In the genomic region with DNA sequence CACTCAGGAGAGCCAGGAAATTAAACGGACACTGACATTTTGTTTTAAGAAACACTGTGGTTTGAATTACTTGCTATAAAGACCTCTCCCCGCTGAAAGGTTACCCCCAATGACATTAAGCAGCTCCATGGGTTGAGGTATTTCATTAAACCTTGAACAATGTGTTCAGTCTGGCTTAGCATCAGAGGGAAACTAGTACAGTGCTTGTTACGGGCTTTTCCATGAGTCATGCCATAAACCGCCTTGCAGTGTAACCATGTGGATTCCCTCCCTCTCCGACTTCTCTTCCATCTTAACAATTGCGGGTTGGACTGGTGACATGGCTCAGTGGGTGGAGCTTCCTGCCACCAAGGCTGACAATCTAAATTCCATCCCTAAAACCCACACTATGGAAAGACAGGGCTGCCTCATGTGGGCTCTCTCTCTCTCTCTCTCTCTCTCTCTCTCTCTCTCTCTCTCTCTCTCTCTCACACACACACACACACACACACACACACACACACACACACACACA, we compare ENCODE assay signal across 25 mouse cellular contexts.
A peak's percentile ranks its signal among the peaks of the same experiment; 100 is the strongest.
DNase-seq lines count a peak whose midpoint lies in the region; ATAC-seq and TF ChIP-seq lines count a peak whose summit lies in the region.
"Had no signal": no experiment of that assay in that cellular context is flagged by ENCODE, and none has a peak within 500 bp of the region (broad histone marks: within the 10 kb centered on the region; RNA-seq: fewer than 3 reads in every experiment).

No protein-coding gene starts in this region.

- no peak for TF ChIP-seq CTCF in kidney, adult 2 months (conservative IDR thresholded peaks at IDR 0.05; ENCODE audit: insufficient read depth, insufficient read length, low read depth, low read length)

- peak; percentile 65; the same call in 1 of the 2 replicates for ATAC-seq in limb, embryonic 15.5 days (ENCODE audit: insufficient number of reproducible peaks, low FRiP score, low TSS enrichment, low read depth)
- ATAC-seq: activated CD4-positive, CD25-positive, alpha-beta regulatory T cell, adult 4 months; forebrain, embryonic 16.5 days; hindbrain, embryonic 16.5 days; inflammation-experienced regulatory T-cells, adult 6 months; intestine, postnatal 0 days had no signal

- no peak for TF ChIP-seq POLR2A in kidney, adult 2 months (IDR thresholded peaks at IDR 0.05; ENCODE audit: low read depth, low read length)

- WGBS in limb, embryonic 15.5 days, result 38% methylated on average over 6 of the region's 6 CpGs
- WGBS in kidney, adult 2 months, result 61% methylated on average over 6 of the region's 6 CpGs

- peak overlapping the region; percentile 67 for H3K27ac ChIP-seq in limb, embryonic 15.5 days
- H3K27ac ChIP-seq in kidney, adult 2 months (ENCODE audit: insufficient read depth, low read depth, low read length), result no peak overlapping the region
- H3K27ac ChIP-seq: embryonic facial prominence, embryonic 12.5 days; forebrain, embryonic 12.5 days; heart, embryonic 10.5 days; hindbrain, embryonic 12.5 days had no signal

- no peak overlapping the region for H3K4me2 ChIP-seq in limb, embryonic 15.5 days
- H3K4me2 ChIP-seq: embryonic facial prominence, embryonic 12.5 days; forebrain, embryonic 12.5 days; hindbrain, embryonic 12.5 days had no signal

- H3K36me3 ChIP-seq in limb, embryonic 15.5 days, result no peaks in the 10 kb centered on the region
- no peaks in the 10 kb centered on the region for H3K36me3 ChIP-seq in kidney, adult 2 months (ENCODE audit: control insufficient read depth, insufficient read depth, low read length)
- H3K36me3 ChIP-seq: embryonic facial prominence, embryonic 12.5 days; forebrain, embryonic 12.5 days; heart, embryonic 10.5 days; hindbrain, embryonic 12.5 days had no signal

- H3K4me3 ChIP-seq in limb, embryonic 15.5 days, result no peak overlapping the region
- H3K4me3 ChIP-seq in kidney, adult 2 months (ENCODE audit: insufficient read depth, low read depth, low read length), result no peak overlapping the region
- H3K4me3 ChIP-seq: embryonic facial prominence, embryonic 12.5 days; forebrain, embryonic 12.5 days; heart, embryonic 10.5 days; hindbrain, embryonic 12.5 days had no signal

- H3K9me3 ChIP-seq in limb, embryonic 15.5 days, result no peaks in the 10 kb centered on the region
- H3K9me3 ChIP-seq: embryonic facial prominence, embryonic 12.5 days; heart, embryonic 10.5 days had no signal

- H3K4me1 ChIP-seq in limb, embryonic 15.5 days, result peaks cover 3% of the 10 kb centered on the region; the same call in 1 of the 2 replicates
- no peaks in the 10 kb centered on the region for H3K4me1 ChIP-seq in kidney, adult 2 months (ENCODE audit: control insufficient read depth, insufficient read depth, low read length)
- H3K4me1 ChIP-seq: embryonic facial prominence, embryonic 12.5 days; heart, embryonic 10.5 days; hindbrain, embryonic 12.5 days had no signal

- no peak overlapping the region for H3K9ac ChIP-seq in limb, embryonic 15.5 days
- H3K9ac ChIP-seq: embryonic facial prominence, embryonic 12.5 days; forebrain, embryonic 12.5 days; hindbrain, embryonic 12.5 days had no signal

- DNase-seq in adrenal gland, adult (ENCODE audit: inconsistent age in 2 of 2, low spot score in 1 of 2), result peak; percentile 10 to 22
- DNase-seq in adrenal gland, adult 18-20 months (ENCODE audit: low spot score in 2 of 2), result no peak
- DNase-seq in 3134 (ENCODE audit: extremely low read depth, insufficient read length, low spot score) (peak; percentile 77), R1 (ENCODE audit: low read depth, low spot score) (peak; percentile 72)
- DNase-seq in layer of hippocampus, adult 9-10 months (ENCODE audit: low spot score), result no peak
- DNase-seq in kidney, adult 2 months, result no peak
- DNase-seq: adrenal gland, postnatal 10 days; cerebellum, adult 11 months; cerebellum, adult 8-10 months; cerebellum, postnatal 25 days; gastrocnemius, postnatal 10 days; heart, adult 18-20 months; heart, postnatal 10 days; heart, postnatal 4 days had no signal

- H3K27me3 ChIP-seq in limb, embryonic 15.5 days, result no peaks in the 10 kb centered on the region
- no peaks in the 10 kb centered on the region for H3K27me3 ChIP-seq in kidney, adult 2 months (replicated peaks; ENCODE audit: control insufficient read depth, insufficient read depth, low read length)
- H3K27me3 ChIP-seq: CH12.LX; embryonic facial prominence, embryonic 12.5 days; forebrain, embryonic 12.5 days; hindbrain, embryonic 12.5 days had no signal

Comparison
In these comparisons a context has a peak if more than half of its experiments do, and no peak if none do; other contexts are left out.
1. DNase-seq: peak in adrenal gland, adult (2 of 2), 3134 (single experiment) and R1 (single experiment); none in adrenal gland, adult 18-20 months (0 of 2), layer of hippocampus, adult 9-10 months (single experiment) and kidney, adult 2 months (single experiment).